Mouse (Mus musculus) midbrain, embryonic 10.5 days (tissue): ENCODE measurements at regions not wholly inside any gene's neighbourhood (a gene's known extent, or its start where the extent isn't known, plus 50 kb on each side); places are given as distances from the start of the nearest gene placed in this dataset.
"Not testable (repeated sequence)": the region's sequence is repeated elsewhere in the genome, so short reads cannot be mapped to it uniquely, and the experiment has no call there.

ENCODE experiments used
- DNase-seq: peaks from one replicate; pipeline ENCODE4 v3.0.0-alpha.2; 2017; ENCODE audit warnings: low spot score
- H3K27ac ChIP-seq: fragments of 300-500 bp; sonication (generic); replicated peaks from 2 replicates; pipeline ENCODE4 v1.5.1; 2016; ENCODE audit warnings: mild to moderate bottlenecking
- H3K27me3 ChIP-seq: fragments of 300-500 bp; sonication (generic); 2 replicates; pipeline ENCODE4 v1.6.1; 2016; ENCODE audit warnings: low read depth, mild to moderate bottlenecking; ENCODE audit not compliant: poor library complexity, severe bottlenecking
- H3K36me3 ChIP-seq: fragments of 300-500 bp; sonication (generic); 2 replicates; pipeline ENCODE4 v1.6.1; 2016; ENCODE audit warnings: mild to moderate bottlenecking, moderate library complexity
- H3K4me1 ChIP-seq: fragments of 300-500 bp; sonication (generic); 2 replicates; pipeline ENCODE4 v1.6.1; 2016
- H3K4me3 ChIP-seq: fragments of 300-500 bp; sonication (generic); 2 replicates; pipeline ENCODE4 v1.5.1; 2016; ENCODE audit warnings: mild to moderate bottlenecking, moderate library complexity
- H3K9me3 ChIP-seq: fragments of 300-500 bp; sonication (generic); replicated peaks from 2 replicates; pipeline ENCODE4 v1.6.1; 2016; ENCODE audit warnings: mild to moderate bottlenecking
- WGBS: fragments of 180-500 bp; shearing (Covaris S2); methylation state at CpG from one replicate; pipeline ENCODE4 v1.1.7; 2016; 5-methylcytosine and 5-hydroxymethylcytosine counted together

- WGBS = 88% methylated on average over 3 of the region's 3 CpGs
- no peaks in the 10 kb centered on the region for H3K36me3 ChIP-seq
- no peak overlapping the region for H3K4me3 ChIP-seq
These were observed 585.8 kb downstream of the Pdcd6ip start for GRCm38 (mm10) chr9:113122253-113122749.

DNA sequence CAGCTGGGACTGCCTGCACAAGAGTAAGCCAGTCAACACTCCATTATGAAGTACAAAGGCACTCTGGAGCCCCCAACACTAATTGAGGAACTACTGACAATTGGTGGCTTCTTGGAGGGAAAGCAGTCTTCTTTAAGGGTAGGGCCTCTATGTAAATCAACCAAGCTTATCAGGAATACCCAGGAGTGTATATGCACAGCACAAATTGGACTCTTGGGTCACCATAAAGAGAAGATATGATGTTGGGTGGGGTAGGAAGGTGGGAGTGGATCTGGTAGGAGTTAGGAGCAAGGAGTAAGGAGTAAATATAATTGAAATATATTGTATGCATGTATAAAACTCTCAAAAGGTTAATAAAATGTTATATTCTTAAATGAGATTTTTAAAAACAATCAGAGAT lies 587.7 kb downstream of the Pdcd6ip start:
- no peaks in the 10 kb centered on the region for H3K36me3 ChIP-seq
- DNase-seq = no peak
- H3K27me3 ChIP-seq = no peaks in the 10 kb centered on the region
- H3K4me3 ChIP-seq = no peak overlapping the region
- no peak overlapping the region for H3K27ac ChIP-seq
- no peaks in the 10 kb centered on the region for H3K4me1 ChIP-seq
- H3K9me3 ChIP-seq = no peaks in the 10 kb centered on the region

More at GRCm38 (mm10) chr9:113122253-113122749, 585.8 kb downstream of the Pdcd6ip start:
- H3K4me1 ChIP-seq = no peaks in the 10 kb centered on the region
- H3K9me3 ChIP-seq = no peaks in the 10 kb centered on the region
- no peaks in the 10 kb centered on the region for H3K27me3 ChIP-seq
- no peak overlapping the region for H3K27ac ChIP-seq
- no peak for DNase-seq

DNA sequence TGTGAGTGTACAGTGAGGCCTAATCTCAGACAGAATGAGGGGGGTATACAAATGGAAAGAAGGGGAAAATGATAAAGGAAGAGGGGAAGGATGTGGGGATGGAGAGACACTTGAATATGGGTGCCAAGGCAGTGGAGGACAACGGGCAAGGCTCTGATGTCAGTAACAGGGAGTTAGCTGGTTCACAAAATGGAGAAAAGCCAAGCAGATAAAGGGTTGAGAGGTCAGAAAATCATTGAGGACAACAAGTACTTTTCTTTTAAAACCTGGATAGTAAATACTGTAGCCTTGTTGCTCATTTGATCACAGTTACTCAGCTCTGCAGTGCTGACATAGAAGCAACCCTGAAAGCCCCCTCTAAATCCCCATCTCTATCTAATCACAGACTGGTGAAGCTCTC lies 588.3 kb downstream of the Pdcd6ip start:
- no peak overlapping the region for H3K27ac ChIP-seq
- H3K36me3 ChIP-seq = no peaks in the 10 kb centered on the region

GRCm38 (mm10) chr9:113115576-113115975 lies 592.5 kb downstream of the Pdcd6ip start:
- Histone ChIP-seq H3K9me3 (no peaks in the 10 kb centered on the region), H3K27ac (no peak overlapping the region), H3K27me3 (no peaks in the 10 kb centered on the region), H3K4me1 (peaks cover 13% of the 10 kb centered on the region), H3K36me3 (no peaks in the 10 kb centered on the region), H3K4me3 (no peak overlapping the region)
- no peak for DNase-seq
- 81% methylated on average over 5 of the region's 5 CpGs for WGBS

More for the DNA sequence above, 588.3 kb downstream of the Pdcd6ip start:
- Histone ChIP-seq H3K9me3 (no peaks in the 10 kb centered on the region), H3K4me3 (no peak overlapping the region), H3K4me1 (no peaks in the 10 kb centered on the region), H3K27me3 (no peaks in the 10 kb centered on the region)
- WGBS = 88% methylated on average over 1 of the region's 1 CpGs
- no peak for DNase-seq

DNA sequence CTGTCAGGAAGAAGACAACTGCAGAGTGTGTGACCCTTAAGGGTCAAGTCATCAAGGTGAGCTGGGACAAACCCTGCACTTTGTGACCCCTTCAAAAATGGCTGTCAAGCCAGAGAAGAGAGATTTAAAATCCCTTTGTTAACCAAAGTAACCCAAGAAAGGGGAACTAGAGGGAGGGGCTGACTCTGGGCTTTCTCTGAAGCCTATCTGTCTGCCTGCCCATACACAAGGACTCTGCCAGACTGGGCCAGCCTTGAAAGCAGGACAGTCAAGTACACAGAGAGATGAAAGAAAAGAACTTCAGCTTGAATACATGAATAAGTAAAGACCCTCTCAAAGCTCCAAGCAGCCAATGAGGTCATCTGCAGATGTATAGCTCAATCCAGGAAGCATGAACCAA lies 595.3 kb downstream of the Pdcd6ip start:
- no peaks in the 10 kb centered on the region for H3K9me3 ChIP-seq
- no peaks in the 10 kb centered on the region for H3K36me3 ChIP-seq
- no peak overlapping the region for H3K27ac ChIP-seq
- H3K27me3 ChIP-seq = no peaks in the 10 kb centered on the region
- H3K4me1 ChIP-seq = peaks cover 13% of the 10 kb centered on the region
- H3K4me3 ChIP-seq = no peak overlapping the region
- peak; percentile 28 for DNase-seq

GRCm38 (mm10) chr9:113101733-113102132 lies 606.3 kb downstream of the Pdcd6ip start:
- no peak for DNase-seq
- no peaks in the 10 kb centered on the region for H3K4me1 ChIP-seq
- H3K9me3 ChIP-seq = no peaks in the 10 kb centered on the region; the same call in 1 of the 2 replicates

DNA sequence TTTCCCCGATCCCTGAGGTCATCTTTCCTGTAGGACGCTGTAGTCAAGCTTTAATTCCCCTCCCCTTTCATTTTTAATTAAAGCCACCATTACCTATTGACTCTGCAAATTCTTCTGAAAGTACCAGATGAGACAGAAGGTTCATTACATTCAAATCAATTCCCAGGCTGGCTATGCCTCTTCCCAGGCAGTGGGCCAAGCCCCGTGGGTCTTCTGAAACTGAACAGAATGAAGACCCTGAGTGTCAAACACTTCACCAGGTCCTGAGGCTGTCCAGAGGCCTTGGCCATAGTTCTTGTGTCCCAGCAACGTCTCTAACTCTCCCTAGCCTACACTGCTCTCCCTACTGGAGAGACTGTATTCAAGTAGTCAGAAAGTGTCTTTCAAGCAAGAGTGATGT lies 607.4 kb downstream of the Pdcd6ip start:
- H3K4me1 ChIP-seq = no peaks in the 10 kb centered on the region
- no peaks in the 10 kb centered on the region; the same call in 1 of the 2 replicates for H3K9me3 ChIP-seq
- H3K4me3 ChIP-seq = no peak overlapping the region
- no peaks in the 10 kb centered on the region for H3K27me3 ChIP-seq
- DNase-seq = no peak
- H3K36me3 ChIP-seq = no peaks in the 10 kb centered on the region
- 77% methylated on average over 4 of the region's 4 CpGs for WGBS
- H3K27ac ChIP-seq = no peak overlapping the region

More at GRCm38 (mm10) chr9:113101733-113102132, 606.3 kb downstream of the Pdcd6ip start:
- Histone ChIP-seq H3K36me3 (no peaks in the 10 kb centered on the region), H3K27ac (no peak overlapping the region), H3K4me3 (no peak overlapping the region), H3K27me3 (no peaks in the 10 kb centered on the region)
- WGBS = 65% methylated on average over 1 of the region's 1 CpGs

DNA sequence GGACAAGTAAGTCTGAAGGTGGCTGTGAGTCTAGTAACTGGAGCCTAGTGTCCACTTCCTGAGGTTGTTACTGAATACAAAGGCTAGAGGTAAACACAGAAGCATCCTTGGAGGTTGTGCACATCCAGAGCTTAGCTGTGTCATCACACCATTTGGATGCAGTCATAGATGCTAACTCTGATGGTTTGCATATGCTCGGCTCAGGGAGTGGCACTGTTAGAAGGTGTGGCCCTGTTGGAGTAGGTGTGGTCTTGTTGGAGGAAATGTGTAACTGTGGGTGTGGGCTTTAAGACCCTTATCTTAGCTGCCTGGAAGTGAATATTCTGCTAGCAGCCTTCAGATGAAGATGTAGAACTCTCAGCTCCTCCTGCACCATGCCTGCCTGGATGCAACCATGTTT lies 612.6 kb downstream of the Pdcd6ip start:
- not testable (repeated sequence) for H3K9me3 ChIP-seq, H3K4me1 ChIP-seq, H3K27ac ChIP-seq, DNase-seq, H3K4me3 ChIP-seq, H3K36me3 ChIP-seq, H3K27me3 ChIP-seq
- 91% methylated on average over 1 of the region's 1 CpGs for WGBS

DNA sequence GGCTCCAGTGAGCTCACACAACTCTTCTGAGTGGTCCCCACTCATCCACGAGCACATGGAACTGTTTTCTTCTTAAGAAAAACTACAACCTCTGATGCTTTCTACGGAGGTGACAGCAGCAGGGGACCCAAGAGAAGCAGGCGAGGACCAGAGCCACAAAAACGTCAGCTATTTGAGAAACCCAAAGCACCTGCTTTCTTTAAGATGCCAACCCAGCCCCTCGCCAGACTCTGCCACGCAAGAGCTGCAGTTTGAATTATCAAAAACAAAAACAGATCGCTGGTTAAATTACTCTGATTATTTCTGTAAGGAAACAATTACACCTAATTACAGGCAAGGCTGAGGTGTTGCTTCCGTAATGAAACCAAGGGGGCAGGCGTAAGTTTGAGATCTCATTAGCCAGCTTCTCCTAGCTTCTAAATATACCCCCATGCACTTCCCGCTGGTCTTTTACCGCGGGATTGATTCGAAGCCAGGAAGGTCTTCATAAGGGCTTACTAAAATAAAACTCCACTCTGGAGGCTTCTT lies 614.1 kb downstream of the Pdcd6ip start:
- H3K27me3 ChIP-seq = no peaks in the 10 kb centered on the region
- H3K9me3 ChIP-seq = no peaks in the 10 kb centered on the region; the same call in 1 of the 2 replicates
- H3K36me3 ChIP-seq = no peaks in the 10 kb centered on the region
- H3K4me1 ChIP-seq = no peaks in the 10 kb centered on the region
- no peak overlapping the region for H3K27ac ChIP-seq
- no peak overlapping the region for H3K4me3 ChIP-seq
- DNase-seq = no peak
- 86% methylated on average over 13 of the region's 13 CpGs for WGBS

GRCm38 (mm10) chr9:113091881-113092280 lies 616.2 kb downstream of the Pdcd6ip start:
- no peak overlapping the region for H3K27ac ChIP-seq
- H3K9me3 ChIP-seq = no peaks in the 10 kb centered on the region; the same call in 1 of the 2 replicates
- no peaks in the 10 kb centered on the region for H3K4me1 ChIP-seq
- 82% methylated on average over 5 of the region's 5 CpGs for WGBS
- H3K27me3 ChIP-seq = no peaks in the 10 kb centered on the region
- DNase-seq = no peak
- H3K36me3 ChIP-seq = no peaks in the 10 kb centered on the region
- no peak overlapping the region for H3K4me3 ChIP-seq

DNA sequence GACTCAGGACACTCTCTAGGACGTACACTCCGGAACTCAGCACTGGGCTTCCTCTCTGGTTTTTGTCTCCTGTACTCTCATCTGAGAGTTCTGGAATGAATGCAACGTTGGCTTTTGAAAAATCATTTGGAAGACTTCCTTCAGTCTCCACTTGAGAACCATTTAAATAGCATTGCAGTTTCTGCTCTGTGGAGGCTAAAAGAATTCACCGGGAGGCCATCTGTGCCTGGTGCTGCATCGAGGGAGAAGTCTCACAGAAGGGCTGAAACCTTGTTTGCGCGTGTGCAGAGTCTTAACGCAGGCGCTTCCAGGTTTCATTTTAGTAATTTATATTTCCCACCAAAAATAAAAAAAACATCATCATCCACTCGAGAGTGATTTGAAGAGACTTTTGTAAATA lies 620.3 kb downstream of the Pdcd6ip start:
- no peaks in the 10 kb centered on the region for H3K4me1 ChIP-seq
- H3K27me3 ChIP-seq = no peaks in the 10 kb centered on the region
- H3K36me3 ChIP-seq = no peaks in the 10 kb centered on the region
- DNase-seq = no peak
- H3K4me3 ChIP-seq = no peak overlapping the region
- no peak overlapping the region for H3K27ac ChIP-seq
- WGBS = 89% methylated on average over 10 of the region's 10 CpGs
- H3K9me3 ChIP-seq = no peaks in the 10 kb centered on the region

- Histone ChIP-seq H3K9me3 (no peaks in the 10 kb centered on the region), H3K36me3 (no peaks in the 10 kb centered on the region), H3K4me3 (no peak overlapping the region), H3K4me1 (no peaks in the 10 kb centered on the region), H3K27me3 (no peaks in the 10 kb centered on the region), H3K27ac (no peak overlapping the region)
- DNase-seq = no peak
- WGBS = 84% methylated on average over 5 of the region's 5 CpGs
These were observed 622.7 kb downstream of the Pdcd6ip start for GRCm38 (mm10) chr9:113085281-113085810.

GRCm38 (mm10) chr9:113074866-113075265 lies 633.2 kb downstream of the Pdcd6ip start:
- no peaks in the 10 kb centered on the region for H3K27me3 ChIP-seq
- no peak for DNase-seq
- no peaks in the 10 kb centered on the region for H3K9me3 ChIP-seq
- H3K4me3 ChIP-seq = no peak overlapping the region
- no peak overlapping the region for H3K27ac ChIP-seq
- no peaks in the 10 kb centered on the region for H3K4me1 ChIP-seq
- H3K36me3 ChIP-seq = no peaks in the 10 kb centered on the region
- 82% methylated on average over 3 of the region's 3 CpGs for WGBS
